Mouse (Mus musculus) stomach, postnatal 0 days (tissue): ENCODE measurements at regions not wholly inside any gene's neighbourhood (a gene's known extent, or its start where the extent isn't known, plus 50 kb on each side); places are given as distances from the start of the nearest gene placed in this dataset.

ENCODE experiments used
- CTCF ChIP-seq: IDR thresholded peaks from 2 replicates; pipeline ENCODE4 v1.5.1; 2016; ENCODE audit warnings: antibody characterized with exemption, low read depth, mild to moderate bottlenecking, moderate library complexity
- EP300 ChIP-seq: optimal IDR thresholded peaks from 2 replicates; pipeline ENCODE3; 2016; ENCODE audit warnings: antibody characterized with exemption

- TF ChIP-seq CTCF (no peak), EP300 (no peak)
Observed at GRCm38 (mm10) chr2:27599769-27600167, 76.5 kb upstream of the Rxra start.
